Mouse (Mus musculus): ENCODE measurements around the gene Stxbp1.

Stxbp1 gene

DNA sequence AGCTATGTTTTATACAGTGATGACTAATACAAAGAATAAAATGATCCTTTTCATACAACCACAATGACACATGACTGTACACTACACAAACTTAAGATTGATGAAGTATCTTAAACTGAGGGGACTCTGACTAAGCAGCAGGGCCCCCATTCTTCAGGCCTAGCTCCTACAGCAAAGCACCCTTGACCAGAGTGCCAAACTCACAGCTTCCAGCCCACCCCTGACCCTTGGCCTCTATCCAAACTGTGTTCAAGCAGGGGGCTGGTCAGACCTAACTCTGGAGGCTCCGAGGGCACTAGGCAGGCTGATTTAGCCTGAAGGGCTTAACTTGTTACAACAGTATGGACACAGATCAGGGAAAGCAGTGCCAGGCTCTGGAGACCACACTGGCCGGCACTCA is 58.5 kb downstream of the Stxbp1 start:
- no peak for DNase-seq (ENCODE audit: low spot score)

DNA sequence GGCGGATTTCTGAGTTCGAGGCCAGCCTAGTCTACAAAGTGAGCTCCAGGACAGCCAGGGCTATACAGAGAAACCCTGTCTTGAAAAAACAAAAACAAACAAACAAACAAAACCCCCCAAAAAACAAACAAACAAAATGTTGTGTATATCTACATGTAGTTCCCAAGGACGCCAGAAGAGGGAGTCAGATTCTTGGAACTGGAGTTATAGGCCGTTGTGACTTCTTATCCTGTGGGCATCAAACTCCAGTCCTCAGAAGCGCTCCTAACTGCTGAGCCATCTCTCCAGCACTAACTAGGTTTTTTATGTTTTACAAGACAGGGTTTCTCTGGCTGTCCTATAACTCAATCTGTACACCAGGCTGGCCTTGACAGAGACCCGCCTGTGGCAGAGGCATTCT is 59.9 kb downstream of the Stxbp1 start:
- peak; percentile 52 for DNase-seq (ENCODE audit: low spot score)

DNA sequence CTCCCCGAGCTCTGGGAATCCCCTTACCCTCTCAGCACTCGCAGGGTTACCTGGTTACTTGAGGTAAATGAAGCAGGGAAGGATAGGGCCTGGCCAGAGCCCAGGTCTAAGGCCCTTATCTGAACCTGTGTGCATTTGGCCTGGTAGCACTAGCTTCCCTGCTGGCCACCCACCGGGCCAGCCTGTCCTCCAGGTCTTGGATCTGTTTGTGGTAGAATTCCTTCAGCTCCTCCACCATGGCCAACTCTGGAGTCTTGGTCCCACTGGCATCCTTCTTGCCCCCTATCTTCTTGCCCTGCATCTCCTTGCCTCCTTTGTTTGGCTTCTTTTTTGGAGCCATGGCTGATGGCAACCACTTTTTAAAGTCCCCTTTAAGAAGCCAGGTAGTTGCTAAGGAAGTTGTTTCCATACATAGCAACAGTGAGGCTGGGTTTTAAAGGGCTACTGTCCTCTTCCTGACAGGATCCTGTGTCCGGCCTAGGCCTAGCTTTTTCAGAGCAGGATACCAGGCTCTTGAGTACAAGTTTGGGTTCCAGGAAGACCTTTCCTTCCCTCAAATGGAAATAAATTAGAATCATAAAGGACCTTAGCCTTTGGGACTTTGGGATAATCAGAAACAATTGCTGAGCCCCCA is 62.9 kb downstream of the Stxbp1 start, which contains the start of gene Cfap157:
Gene Cfap157 (minus strand): TSS at position 381 of the 634 bp plus-strand sequence.
- peak; percentile 39 for DNase-seq (ENCODE audit: low spot score)

DNA sequence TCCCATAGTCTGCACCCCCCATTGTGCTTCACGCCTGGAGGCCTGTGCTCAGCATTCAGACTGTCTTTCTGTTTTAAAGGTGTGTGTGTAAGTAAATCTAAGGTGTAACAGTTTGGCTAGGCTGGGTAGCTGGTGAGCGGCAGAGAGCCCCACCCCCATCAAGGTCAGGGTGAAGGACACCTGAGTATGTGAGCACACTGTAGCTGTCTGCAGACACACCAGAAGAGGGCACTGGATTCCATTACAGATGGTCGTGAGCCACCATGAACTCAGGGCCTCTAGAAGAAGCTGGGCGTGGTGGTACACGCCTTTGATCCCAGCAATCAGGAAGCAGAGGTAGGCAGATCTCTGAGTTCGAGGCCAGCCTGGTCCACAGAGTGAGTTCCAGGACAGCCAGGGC is 65.3 kb downstream of the Stxbp1 start:
- DNase-seq (ENCODE audit: low spot score), result no peak

DNA sequence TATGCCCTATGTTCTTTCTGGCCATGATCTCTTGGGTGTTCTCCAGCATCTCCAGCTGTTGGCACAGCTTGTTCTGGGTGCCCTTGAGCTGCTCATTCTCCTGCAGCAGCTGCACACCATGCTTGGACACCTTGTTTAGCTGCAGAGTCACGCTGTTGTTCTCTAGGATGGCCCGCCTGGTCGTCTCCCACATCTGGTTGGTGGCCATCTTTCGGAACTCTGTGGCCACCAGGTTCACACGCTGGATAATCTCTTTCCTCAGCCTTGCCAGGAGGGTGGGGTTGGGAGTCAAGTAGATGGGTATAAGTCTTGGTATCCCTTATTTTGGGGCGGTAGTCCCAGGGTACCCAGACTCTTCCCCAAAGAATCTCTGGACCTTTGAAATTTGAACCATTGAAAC is 67.3 kb downstream of the Stxbp1 start:
- no peak for DNase-seq (ENCODE audit: low spot score)

DNA sequence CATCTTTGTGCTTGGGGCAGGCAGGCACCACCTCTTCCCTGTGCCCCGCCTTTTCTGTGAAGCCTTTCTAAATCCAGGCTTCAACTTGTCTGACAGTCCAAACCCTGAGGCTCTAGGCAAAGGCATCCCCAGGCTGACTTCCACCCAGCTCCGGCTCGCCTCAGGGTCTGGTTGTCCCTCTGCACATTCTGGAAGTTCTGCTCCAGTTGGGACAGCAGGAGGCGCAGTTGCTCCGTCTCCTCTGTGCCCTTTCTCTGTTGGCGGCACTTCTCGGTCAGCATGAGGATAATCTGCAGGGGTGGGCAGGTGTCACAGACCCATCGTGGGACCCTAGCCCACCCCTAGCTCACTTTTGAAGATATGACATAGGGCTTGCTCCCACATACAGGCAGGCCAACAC is 67.9 kb downstream of the Stxbp1 start:
- DNase-seq (ENCODE audit: low spot score), result peak; percentile 77

DNA sequence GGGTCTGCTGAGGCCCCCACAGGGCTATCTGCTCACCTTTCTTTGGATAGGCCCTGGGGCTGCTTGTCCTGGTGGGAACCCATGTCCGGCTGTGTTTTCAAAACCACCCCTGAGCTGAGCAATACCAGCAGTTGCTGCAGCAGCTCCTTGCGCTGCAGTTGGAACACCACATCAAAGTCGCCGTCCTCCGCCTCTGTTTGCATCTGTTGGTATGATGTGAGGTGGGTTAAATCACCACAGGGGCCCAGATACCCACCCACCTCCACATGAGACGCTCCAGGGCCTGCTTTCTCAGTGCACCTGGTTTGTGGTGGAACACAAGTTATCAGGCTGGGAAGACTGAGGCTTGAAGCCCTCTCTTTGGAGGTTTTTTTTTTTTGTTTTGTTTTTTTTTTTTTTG is 69.0 kb downstream of the Stxbp1 start:
- DNase-seq (ENCODE audit: low spot score), result no peak

DNA sequence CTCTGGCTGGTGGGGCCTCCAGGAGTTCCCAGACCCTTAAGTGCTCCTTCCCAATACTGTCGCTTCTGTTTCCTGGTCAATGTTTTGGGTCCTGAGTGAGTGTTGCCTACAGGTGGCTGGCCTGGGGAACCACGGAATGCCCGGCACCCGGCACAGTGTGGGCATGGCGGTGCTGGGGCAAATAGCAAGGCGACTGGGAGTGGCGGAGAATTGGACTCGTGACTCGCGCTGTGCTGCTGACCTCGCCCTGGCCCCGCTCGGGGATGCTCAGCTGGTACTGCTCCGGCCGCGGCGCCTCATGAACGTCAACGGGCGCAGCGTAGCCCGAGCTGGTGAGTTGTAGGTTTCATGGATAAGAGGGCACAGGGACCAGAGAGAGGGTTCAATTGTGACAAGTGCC is 70.9 kb downstream of the Stxbp1 start:
- no peak for DNase-seq (ENCODE audit: low spot score)

DNA sequence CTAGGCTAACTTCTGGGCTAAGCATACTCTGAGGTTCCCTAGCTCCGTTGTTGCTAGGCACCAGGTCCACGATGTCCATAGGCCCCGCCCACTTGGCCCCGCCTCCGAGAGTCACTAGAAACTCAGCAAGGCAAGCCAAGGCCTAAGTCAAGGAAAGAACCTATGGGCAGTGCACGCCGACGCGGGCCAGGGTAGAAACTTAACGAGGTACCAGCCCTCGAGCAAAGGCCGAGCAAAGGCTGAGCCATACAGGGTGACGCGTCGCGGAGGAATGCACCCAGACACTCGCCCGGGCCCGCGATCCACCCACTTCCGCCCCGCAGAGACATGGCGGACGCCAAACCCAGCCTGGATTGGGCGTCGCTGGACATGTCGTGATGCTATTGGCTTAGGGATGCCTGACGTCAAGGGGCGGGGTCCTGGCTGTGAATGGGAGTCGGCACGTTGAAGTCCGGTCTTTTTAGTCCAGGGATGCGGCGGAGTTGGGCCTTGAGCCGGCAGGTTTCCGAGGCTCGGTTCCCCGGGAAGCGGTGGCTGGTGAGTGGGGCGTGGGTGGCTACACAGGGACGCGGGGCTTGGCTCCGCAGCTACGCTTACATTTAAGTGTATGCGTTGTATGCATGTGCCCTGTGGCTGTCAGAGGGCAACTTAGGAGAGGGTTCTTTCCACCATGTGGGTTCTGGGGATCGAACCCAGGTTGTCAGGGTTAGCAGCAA is 71.5 kb downstream of the Stxbp1 start, which contains the start of the genes Ttc16 and Ptrh1:
Gene Ttc16 (minus strand): TSS at position 275 of the 716 bp plus-strand sequence.
Gene Ptrh1 (plus strand): TSS at position 428 of the 716 bp plus-strand sequence.
- DNase-seq (ENCODE audit: low spot score), result peak; percentile 99

DNA sequence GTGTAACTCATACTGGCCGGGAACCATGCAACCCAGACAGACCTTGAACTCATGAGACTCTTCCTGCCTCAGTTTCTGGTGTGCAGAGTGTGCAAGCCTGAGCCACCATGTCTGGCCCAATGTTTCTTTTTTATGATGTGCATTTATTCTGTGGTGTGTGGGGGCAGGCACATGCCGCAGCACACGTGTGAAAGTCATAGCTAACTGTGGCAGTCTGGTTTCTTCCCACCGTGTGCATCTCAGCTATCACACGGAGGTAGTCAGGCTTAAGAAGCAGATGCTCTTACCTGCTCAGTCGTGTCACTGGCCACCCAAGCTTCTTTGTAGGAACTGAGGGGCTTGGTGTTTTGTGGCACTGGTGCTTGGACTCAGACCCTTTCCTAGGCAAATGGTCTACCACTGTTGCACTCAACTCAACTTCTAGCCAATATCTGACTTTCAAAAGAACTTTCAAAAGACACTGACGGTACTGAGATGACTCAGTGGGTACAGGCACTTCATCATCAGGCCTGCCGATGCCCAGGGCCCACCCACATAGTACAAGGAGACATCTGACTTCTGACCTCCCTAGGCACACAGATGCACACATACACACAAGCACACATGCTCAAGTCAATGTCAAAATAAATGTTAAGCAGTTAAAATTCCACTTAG is 74.3 kb downstream of the Stxbp1 start:
- no peak for DNase-seq (ENCODE audit: low spot score)

DNA sequence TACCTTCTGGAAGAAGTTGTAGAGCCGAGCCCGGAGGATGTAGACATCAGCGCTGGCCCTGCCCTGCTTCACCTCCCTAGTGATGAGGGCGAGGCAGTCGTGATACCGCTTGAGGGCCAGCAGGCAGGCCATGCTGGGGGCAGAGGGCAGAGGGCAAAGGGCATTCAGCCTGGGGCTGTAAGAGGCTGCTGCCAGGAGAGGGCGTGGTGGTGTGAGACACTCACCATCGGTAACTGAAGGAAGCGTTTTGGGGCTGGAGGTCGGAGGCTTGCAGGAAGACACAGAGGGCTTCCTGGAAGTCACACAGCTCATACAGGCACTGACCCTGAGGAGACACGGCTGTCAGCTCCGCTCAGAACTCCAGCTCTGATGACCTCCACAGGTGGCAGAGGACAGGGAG is 75.2 kb downstream of the Stxbp1 start:
- peak; percentile 26 for DNase-seq (ENCODE audit: low spot score)

DNA sequence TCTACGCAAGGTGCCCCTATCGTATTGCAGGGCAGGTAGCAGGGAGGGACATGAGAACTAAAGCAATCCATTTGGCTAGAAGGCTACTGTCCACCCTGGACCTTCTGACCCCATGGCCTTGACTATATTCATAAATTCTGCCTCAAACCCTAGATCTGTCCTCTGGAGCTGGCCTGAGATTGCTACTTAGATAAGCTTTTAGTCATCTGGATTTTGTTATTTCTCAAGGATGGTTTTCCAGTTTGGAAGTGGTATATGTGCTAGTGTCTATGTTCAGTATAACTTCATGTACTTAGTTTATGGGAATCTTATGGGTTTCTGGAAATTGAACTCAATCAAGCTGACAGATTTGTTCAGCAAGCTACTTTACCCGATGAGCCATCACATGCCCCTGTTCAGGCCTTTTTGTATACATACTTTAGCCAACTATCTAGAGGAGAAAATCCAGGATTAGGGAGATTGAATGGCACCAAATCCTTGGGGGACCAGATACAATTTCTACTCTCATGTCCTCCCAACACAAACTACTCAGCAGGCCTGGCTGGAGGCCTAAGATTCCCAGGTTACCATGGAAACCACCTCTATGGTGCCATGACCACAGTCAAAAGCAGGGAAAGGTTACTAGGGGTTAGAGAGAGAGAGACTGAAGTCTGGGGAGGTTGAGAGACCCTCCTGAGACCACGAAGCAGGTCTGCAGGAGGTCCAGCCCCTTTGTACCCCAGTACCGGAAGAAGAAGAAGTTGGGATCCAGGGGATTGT is 77.5 kb downstream of the Stxbp1 start:
- DNase-seq (ENCODE audit: low spot score), result peak; percentile 36

DNA sequence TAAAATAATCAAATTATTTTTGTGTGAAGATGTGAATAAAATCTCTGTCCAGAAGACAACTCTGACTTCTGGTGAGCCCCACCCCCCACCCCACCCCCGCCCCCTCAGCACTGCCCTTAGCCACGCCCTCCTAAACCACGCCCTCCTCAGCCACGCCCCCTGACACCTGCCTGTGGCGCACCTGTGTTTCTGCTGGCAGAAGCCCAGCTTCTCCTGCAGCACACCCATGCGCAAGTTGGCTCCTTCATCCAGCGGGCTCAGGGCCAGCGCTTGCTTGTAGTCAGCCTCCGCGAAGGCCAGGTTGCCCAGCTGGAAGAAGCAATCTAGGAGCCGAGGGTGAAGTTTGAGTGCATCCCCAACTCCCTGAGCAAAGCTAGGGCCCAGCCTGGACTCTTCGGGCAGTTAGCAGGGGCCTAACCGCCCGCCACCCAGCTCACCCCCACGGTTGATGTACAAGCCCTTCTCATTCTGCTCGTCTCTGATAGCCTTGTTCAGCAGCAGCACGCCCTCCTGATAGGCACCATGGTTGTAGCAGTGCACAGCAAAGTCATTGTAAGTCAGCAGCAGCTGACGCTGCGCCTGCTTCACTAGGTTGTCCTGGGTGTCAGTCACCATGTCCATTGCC is 78.3 kb downstream of the Stxbp1 start:
- DNase-seq (ENCODE audit: low spot score), result no peak

DNA sequence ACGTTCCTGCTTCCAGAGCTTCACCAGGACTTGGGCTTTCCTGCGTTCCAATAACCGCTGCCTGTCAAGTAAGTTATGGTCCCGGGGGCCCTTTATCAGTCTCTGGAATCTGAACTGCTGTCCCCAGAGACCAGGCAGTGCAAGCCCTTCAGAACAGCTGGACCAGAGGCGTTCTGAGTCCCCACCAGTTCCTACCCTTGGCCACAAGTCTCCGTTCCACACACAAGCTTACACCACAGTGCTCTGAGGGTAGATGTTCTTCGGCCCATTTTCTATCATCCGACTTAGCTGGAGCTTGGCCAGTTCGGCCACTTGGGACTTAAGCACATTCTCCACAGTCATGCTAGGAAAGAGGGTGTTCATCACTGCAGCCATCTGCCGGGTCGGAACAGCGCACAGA is 79.8 kb downstream of the Stxbp1 start:
- no peak for DNase-seq (ENCODE audit: low spot score)

DNA sequence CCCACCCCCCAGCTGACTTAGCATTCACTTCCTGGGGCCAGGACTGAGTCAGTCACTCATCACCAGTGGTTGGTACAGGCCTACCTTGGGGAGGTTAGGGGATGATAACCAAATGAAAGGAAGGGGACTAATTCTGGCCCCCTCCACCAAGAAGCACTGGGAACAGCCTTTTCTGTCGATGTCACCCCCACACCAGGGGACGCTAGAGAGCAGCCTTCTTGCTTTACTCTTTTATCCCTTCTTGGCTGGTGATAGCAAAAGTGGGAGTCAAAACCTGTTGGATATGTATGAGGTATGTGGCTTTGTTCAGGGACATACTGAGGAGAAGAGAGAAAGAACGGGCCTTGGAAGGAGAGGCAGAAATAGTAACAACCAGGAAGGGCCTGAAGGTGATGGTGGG is 83.7 kb downstream of the Stxbp1 start:
- DNase-seq (ENCODE audit: low spot score), result no peak

DNA sequence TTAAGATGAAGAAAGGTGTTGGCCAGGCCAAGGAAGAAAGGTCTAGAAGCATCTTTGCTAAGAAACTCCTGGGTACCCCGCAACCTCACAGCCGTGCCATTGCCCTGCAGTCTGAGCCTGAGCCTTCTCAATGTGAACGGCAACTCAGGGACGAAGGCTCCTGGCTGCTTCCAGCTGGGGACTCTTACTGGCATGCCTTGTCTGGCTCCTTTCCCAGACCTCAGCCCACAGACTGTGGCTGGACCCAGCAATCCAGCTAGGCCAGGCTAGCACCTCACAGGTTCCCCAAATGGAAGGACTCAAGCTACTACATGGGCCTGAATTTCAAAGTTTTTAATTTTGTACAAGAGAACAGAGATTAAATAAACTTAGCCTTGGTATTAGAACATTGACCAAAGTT is 85.2 kb downstream of the Stxbp1 start:
- DNase-seq (ENCODE audit: low spot score), result no peak

DNA sequence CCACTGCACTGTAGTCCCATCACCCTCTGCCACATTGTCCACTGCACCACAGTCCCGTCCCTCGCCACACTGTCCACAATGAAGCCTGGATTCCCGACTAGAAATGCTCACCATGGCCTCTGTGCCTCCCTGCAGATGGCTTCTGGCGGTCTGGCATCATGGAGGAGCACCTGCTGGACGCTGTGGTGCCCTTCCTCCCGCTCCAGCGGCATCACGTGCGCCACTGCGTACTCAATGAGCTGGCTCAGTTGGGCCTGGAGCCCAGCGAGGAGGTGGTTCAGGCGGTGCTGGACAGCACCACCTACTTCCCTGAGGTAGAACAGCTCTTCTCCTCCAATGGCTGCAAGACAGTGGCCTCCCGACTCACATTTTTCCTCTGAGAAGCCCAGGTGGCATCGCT is 85.7 kb downstream of the Stxbp1 start:
- DNase-seq (ENCODE audit: low spot score), result no peak

DNA sequence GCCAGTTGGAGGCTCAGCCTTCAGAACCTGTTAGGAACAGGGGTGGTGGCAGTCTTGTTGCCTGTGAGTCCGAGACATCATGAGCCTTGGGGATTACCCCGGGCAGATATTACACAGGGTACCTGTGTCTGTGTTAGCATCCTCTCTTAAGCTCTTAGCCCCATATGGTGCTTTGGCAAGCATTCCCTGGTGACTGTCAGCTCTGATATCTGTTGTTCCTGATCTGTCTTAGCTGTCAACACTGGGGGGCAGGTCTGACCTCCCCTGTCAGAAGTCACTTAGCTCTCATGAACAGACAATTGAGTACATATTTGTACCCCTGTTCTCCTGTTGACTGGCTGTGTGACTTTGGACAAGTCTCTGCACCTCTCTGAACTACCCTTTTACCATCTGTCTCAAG is 88.0 kb downstream of the Stxbp1 start:
- DNase-seq (ENCODE audit: low spot score), result no peak

DNA sequence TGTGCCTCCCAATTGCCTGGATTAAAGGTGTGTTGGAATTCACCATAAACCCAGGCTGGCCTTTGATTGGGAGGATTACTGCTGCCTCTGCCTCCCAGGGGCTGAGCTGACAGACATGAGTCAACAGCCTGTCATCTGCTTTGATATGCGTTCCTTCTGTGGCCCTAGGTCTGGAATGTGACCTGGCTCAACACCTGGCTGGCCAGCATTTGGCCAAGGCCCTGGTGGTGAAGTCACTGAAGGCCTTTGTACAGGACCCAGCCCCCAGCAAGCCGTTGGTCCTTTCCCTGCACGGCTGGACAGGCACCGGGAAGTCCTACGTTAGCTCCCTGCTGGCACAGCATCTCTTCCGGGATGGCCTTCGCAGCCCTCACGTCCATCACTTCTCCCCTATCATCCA is 88.5 kb downstream of the Stxbp1 start:
- no peak for DNase-seq (ENCODE audit: low spot score)

DNA sequence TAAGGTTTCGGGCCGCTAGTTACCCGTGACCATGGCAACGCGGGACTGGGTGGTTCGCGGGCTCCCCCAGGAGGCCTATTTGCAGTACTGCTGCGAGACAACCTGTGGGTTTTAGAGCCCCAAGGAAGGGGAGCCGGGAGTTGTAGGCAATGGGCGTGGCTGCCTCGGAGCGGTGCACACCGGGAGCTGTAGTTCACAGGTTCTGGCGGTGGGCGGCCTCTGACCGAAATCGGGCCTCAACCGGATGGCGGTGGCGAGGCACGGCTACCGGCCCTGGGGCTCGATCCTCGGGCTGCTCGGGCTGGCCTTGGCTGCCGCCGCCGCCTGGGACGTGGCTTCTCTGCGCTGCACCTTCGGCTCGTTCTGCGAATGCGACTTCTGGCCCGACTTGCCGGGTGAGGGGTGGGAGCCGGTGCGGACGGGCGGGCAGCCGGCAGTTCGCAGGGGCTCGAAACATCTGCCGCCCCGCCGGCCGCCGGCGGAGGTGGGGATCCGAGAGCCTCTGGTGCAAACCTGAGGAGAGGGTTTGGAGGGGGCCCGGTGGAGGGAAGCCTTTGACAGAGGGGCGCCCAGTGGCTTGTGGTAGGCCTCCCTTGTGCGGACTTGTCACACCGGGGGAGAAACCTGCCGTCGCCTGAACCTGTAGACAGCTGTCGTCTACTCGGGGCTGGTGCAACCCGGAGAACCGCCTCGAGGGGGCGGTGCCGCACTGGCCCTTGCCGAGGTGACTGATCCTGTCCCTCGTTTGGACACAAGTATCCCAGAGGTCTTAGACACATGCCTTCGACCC is 89.8 kb downstream of the Stxbp1 start, which contains the start of gene Tor2a:
Gene Tor2a (plus strand): TSS at position 179 of the 790 bp plus-strand sequence.
- DNase-seq (ENCODE audit: low spot score), result peak; percentile 99

DNA sequence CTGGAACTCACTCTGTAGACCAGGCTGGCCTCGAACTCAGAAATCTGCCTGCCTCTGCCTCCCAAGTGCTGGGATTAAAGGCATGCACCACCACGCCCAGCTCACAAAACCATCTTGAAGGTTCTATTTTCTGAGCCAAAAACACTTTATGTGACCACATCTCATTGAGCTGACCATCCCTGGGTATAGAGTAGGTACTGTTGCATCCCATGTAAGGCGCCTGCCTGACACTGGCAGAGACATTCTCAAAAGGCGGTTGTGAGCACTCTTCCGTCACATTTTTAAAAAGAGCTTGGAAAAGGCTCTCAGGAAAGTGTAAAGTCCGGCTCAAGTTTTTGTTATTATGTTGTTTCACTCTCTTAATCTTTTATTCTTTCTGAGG is 90.4 kb downstream of the Stxbp1 start:
- DNase-seq (ENCODE audit: low spot score), result no peak
